Mouse (Mus musculus): Measurements from ENCODE around the gene Fxyd1. TPM values are rescaled to one million over a fixed set of nuclear protein-coding genes. Genes with fewer than 3 reads are reported as not detected.

Fxyd1 gene
- polyA plus RNA-seq, 1 experiment from 2014 or later: 12.5 TPM

- no peak overlapping the region for H3K4me3 ChIP-seq (ENCODE audit: low read depth, low read length)
- ATAC-seq (ENCODE audit: insufficient number of reproducible peaks, low FRiP score, low TSS enrichment, low read depth) (peak; percentile 67; the same call in 1 of the 2 replicates), DNase-seq (ENCODE audit: low spot score) (peak; percentile 33)
- H3K4me2 ChIP-seq (ENCODE audit: low read depth, severe bottlenecking): no peak overlapping the region
- H3K4me1 ChIP-seq (ENCODE audit: control insufficient read depth, insufficient read depth, low read length): no peaks in the 10 kb centered on the region
- H3K36me3 ChIP-seq (ENCODE audit: control insufficient read depth, insufficient read depth, low read length): no peaks in the 10 kb centered on the region
- no peaks in the 10 kb centered on the region for H3K27me3 ChIP-seq (ENCODE audit: control insufficient read depth, insufficient read depth, low read length)
- no peak overlapping the region for H3K9ac ChIP-seq (ENCODE audit: low read length)
- H3K9me3 ChIP-seq (ENCODE audit: control insufficient read depth, low read length): no peaks in the 10 kb centered on the region
- no peak overlapping the region for H3K27ac ChIP-seq (replicated peaks; ENCODE audit: low read depth, low read length)
- WGBS: 14% methylated on average over 3 of the region's 3 CpGs
Observed at GRCm38 (mm10) chr7:31008889-31009288, 48.1 kb downstream of the Fxyd1 start.

GRCm38 (mm10) chr7:31008175-31008574 is 48.8 kb downstream of the Fxyd1 start:
- Histone ChIP-seq H3K4me1 (ENCODE audit: control insufficient read depth, insufficient read depth, low read length) (no peaks in the 10 kb centered on the region), H3K9ac (ENCODE audit: low read length) (no peak overlapping the region), H3K27me3 (ENCODE audit: control insufficient read depth, insufficient read depth, low read length) (no peaks in the 10 kb centered on the region), H3K27ac (replicated peaks; ENCODE audit: low read depth, low read length) (no peak overlapping the region), H3K4me2 (ENCODE audit: low read depth, severe bottlenecking) (no peak overlapping the region), H3K4me3 (ENCODE audit: low read depth, low read length) (no peak overlapping the region), H3K36me3 (ENCODE audit: control insufficient read depth, insufficient read depth, low read length) (no peaks in the 10 kb centered on the region), H3K9me3 (ENCODE audit: control insufficient read depth, low read length) (no peaks in the 10 kb centered on the region)
- 69% methylated on average over 1 of the region's 1 CpGs for WGBS
- peak; percentile 36; the same call in 1 of the 2 replicates for ATAC-seq (ENCODE audit: insufficient number of reproducible peaks, low FRiP score, low TSS enrichment, low read depth)
- no peak for DNase-seq (ENCODE audit: low spot score)

GRCm38 (mm10) chr7:31007775-31008174 is 49.2 kb downstream of the Fxyd1 start:
- H3K4me3 ChIP-seq (ENCODE audit: low read depth, low read length): no peak overlapping the region
- WGBS: 82% methylated on average over 1 of the region's 1 CpGs
- no peaks in the 10 kb centered on the region for H3K36me3 ChIP-seq (ENCODE audit: control insufficient read depth, insufficient read depth, low read length)
- H3K4me2 ChIP-seq (ENCODE audit: low read depth, severe bottlenecking): no peak overlapping the region
- H3K27me3 ChIP-seq (ENCODE audit: control insufficient read depth, insufficient read depth, low read length): no peaks in the 10 kb centered on the region
- ATAC-seq (ENCODE audit: insufficient number of reproducible peaks, low FRiP score, low TSS enrichment, low read depth): no peak
- H3K9ac ChIP-seq (ENCODE audit: low read length): no peak overlapping the region
- DNase-seq (ENCODE audit: low spot score): no peak
- H3K27ac ChIP-seq (replicated peaks; ENCODE audit: low read depth, low read length): no peak overlapping the region
- H3K9me3 ChIP-seq (ENCODE audit: control insufficient read depth, low read length): no peaks in the 10 kb centered on the region
- H3K4me1 ChIP-seq (ENCODE audit: control insufficient read depth, insufficient read depth, low read length): no peaks in the 10 kb centered on the region

GRCm38 (mm10) chr7:31002650-31003049 is 54.3 kb downstream of the Fxyd1 start:
- no peak for ATAC-seq (ENCODE audit: insufficient number of reproducible peaks, low FRiP score, low TSS enrichment, low read depth)
- H3K4me3 ChIP-seq (ENCODE audit: low read depth, low read length): no peak overlapping the region
- WGBS: 72% methylated on average over 8 of the region's 8 CpGs
- no peaks in the 10 kb centered on the region for H3K9me3 ChIP-seq (ENCODE audit: control insufficient read depth, low read length)
- no peaks in the 10 kb centered on the region for H3K36me3 ChIP-seq (ENCODE audit: control insufficient read depth, insufficient read depth, low read length)
- H3K27ac ChIP-seq (replicated peaks; ENCODE audit: low read depth, low read length): no peak overlapping the region
- no peaks in the 10 kb centered on the region for H3K27me3 ChIP-seq (ENCODE audit: control insufficient read depth, insufficient read depth, low read length)
- H3K4me1 ChIP-seq (ENCODE audit: control insufficient read depth, insufficient read depth, low read length): peaks cover 8% of the 10 kb centered on the region; the same call in 1 of the 2 replicates
- H3K4me2 ChIP-seq (ENCODE audit: low read depth, severe bottlenecking): no peak overlapping the region
- H3K9ac ChIP-seq (ENCODE audit: low read length): no peak overlapping the region
- no peak for DNase-seq (ENCODE audit: low spot score)

Small RNA genes lying within 50 kb of the gene (microRNA-seq; reads per million reads assigned to microRNA genes)
- not detected for gene Mir7050

Other genes with a start within 250 kb of the Fxyd1 start
- gene Ffar2, start 233.4 kb downstream of the Fxyd1 start, polyA plus RNA-seq (2014; fragmentation: Nextera tagmentation; extraction: Ambion mirVana): 0.10 TPM in 1 of 2 replicates, not detected in the other
- 0.09 TPM in 1 of 2 replicates, not detected in the other for gene Ffar3, start 201.0 kb downstream of the Fxyd1 start, polyA plus RNA-seq (2014; fragmentation: Nextera tagmentation; extraction: Ambion mirVana)
- not detected in 2 replicates for gene Ffar1, start 195.6 kb downstream of the Fxyd1 start, polyA plus RNA-seq (2014; fragmentation: Nextera tagmentation; extraction: Ambion mirVana)
- 0.65 TPM in 1 of 2 replicates, not detected in the other for gene Cd22, start 176.9 kb downstream of the Fxyd1 start, polyA plus RNA-seq (2014; fragmentation: Nextera tagmentation; extraction: Ambion mirVana)
- gene Mag, start 142.3 kb downstream of the Fxyd1 start, polyA plus RNA-seq (2014; fragmentation: Nextera tagmentation; extraction: Ambion mirVana): 0.21 and 0.27 TPM in 2 replicates
- not detected in 2 replicates for gene Hamp2, start 132.5 kb downstream of the Fxyd1 start, polyA plus RNA-seq (2014; fragmentation: Nextera tagmentation; extraction: Ambion mirVana)
- not detected in 2 replicates for gene Hamp, start 113.2 kb downstream of the Fxyd1 start, polyA plus RNA-seq (2014; fragmentation: Nextera tagmentation; extraction: Ambion mirVana)
- 25.5 and 29.7 TPM in 2 replicates for gene Usf2, start 100.4 kb downstream of the Fxyd1 start, polyA plus RNA-seq (2014; fragmentation: Nextera tagmentation; extraction: Ambion mirVana)
- 25.7 and 27.5 TPM in 2 replicates for gene Lsr, start 83.7 kb downstream of the Fxyd1 start, polyA plus RNA-seq (2014; fragmentation: Nextera tagmentation; extraction: Ambion mirVana)
- gene Fam187b, start 83.4 kb downstream of the Fxyd1 start, polyA plus RNA-seq (2014; fragmentation: Nextera tagmentation; extraction: Ambion mirVana): 0.81 and 1.2 TPM in 2 replicates
- gene Fxyd5, start 14.7 kb downstream of the Fxyd1 start, polyA plus RNA-seq (2014; fragmentation: Nextera tagmentation; extraction: Ambion mirVana): 10.8 and 11.5 TPM in 2 replicates
- 2.9 and 3.1 TPM in 2 replicates for gene Fxyd7, start 5.7 kb downstream of the Fxyd1 start, polyA plus RNA-seq (2014; fragmentation: Nextera tagmentation; extraction: Ambion mirVana)
- 0.10 and 0.23 TPM in 2 replicates for gene Lgi4, start 2.1 kb upstream of the Fxyd1 start, polyA plus RNA-seq (2014; fragmentation: Nextera tagmentation; extraction: Ambion mirVana)
- gene Fxyd3, start 19.5 kb upstream of the Fxyd1 start, polyA plus RNA-seq (2014; fragmentation: Nextera tagmentation; extraction: Ambion mirVana): 12.9 and 17.5 TPM in 2 replicates
- gene Hpn, start 58.1 kb upstream of the Fxyd1 start, polyA plus RNA-seq (2014; fragmentation: Nextera tagmentation; extraction: Ambion mirVana): 2.2 and 2.3 TPM in 2 replicates
- gene Scn1b, start 69.8 kb upstream of the Fxyd1 start, polyA plus RNA-seq (2014; fragmentation: Nextera tagmentation; extraction: Ambion mirVana): 0.51 and 1.0 TPM in 2 replicates
- gene Gramd1a, start 98.7 kb upstream of the Fxyd1 start, polyA plus RNA-seq (2014; fragmentation: Nextera tagmentation; extraction: Ambion mirVana): 86.9 and 87.2 TPM in 2 replicates
- gene Scgb2b2, start 233.3 kb upstream of the Fxyd1 start, polyA plus RNA-seq (2014; fragmentation: Nextera tagmentation; extraction: Ambion mirVana): not detected in 2 replicates
- not detected in 2 replicates for gene Scgb1b2, start 234.6 kb upstream of the Fxyd1 start, polyA plus RNA-seq (2014; fragmentation: Nextera tagmentation; extraction: Ambion mirVana)

Measured in limb, embryonic 11.5 days (tissue).